Mouse (Mus musculus): ENCODE data around the gene Galnt2. TPM values are rescaled to one million over a fixed set of nuclear protein-coding genes. Genes with fewer than 3 reads are reported as not detected.

Gene Galnt2
- polyA plus RNA-seq, 1 experiment from 2014 or later, result 46.4 TPM

DNA sequence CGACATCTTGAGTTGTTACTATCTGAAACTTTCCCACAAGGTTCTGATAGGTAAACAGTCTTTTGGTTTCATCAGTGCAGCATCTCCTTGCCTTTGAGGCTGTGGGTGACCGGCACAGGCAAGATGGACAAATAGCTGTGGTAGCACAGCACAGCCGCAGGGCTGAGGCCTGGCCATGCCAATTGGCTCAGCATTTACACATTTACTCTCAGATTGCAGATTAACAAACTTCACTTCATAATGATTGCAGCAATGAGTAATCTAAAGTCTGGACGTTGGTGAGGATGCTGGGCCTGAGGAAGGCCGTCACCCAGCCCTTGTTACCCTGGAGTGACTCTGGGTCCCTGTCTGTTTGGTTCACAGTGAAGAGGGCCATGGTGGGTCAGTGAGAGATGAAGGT, 11.7 kb downstream of the Galnt2 start:
- H3K4me2 ChIP-seq (ENCODE audit: low read depth, low read length), result no peak overlapping the region
- ATAC-seq (ENCODE audit: low read depth), result no peak
- no peak overlapping the region for H3K9ac ChIP-seq (ENCODE audit: low read length)
- H3K27me3 ChIP-seq (ENCODE audit: control insufficient read depth, insufficient read depth, low read depth, low read length), result no peaks in the 10 kb centered on the region
- H3K4me1 ChIP-seq (replicated peaks; ENCODE audit: control insufficient read depth, insufficient read depth, low read length), result peaks cover 19% of the 10 kb centered on the region
- no peak overlapping the region for H3K4me3 ChIP-seq (ENCODE audit: low read length)
- 91% methylated on average over 5 of the region's 5 CpGs for whole genome bisulfite sequencing
- H3K9me3 ChIP-seq (ENCODE audit: control insufficient read depth, low read length), result peaks cover 6% of the 10 kb centered on the region; the same call in 1 of the 2 replicates
- H3K36me3 ChIP-seq (ENCODE audit: control insufficient read depth, insufficient read depth, low read length), result no peaks in the 10 kb centered on the region
- H3K27ac ChIP-seq (ENCODE audit: low read length), result no peak overlapping the region

DNA sequence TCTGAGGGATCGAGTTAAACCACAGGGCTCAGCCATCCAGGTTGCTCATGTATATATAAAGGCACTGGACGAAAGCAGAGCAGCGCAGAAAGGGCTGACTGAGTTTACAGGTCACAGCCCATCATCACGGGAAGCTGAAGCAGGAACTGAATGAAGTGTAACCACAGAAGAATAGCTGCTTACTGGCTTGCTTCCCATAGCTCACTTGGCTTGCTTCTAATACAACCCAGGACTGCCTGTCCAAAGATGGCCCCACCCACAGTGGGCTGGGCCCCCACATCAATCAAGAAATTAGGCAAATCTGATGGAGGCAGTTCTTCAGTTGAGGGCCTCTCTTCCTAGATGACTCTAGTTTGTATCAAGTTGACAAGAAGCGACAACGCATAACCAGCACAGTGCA, 16.4 kb downstream of the Galnt2 start:
- no peak overlapping the region for H3K4me3 ChIP-seq (ENCODE audit: low read length)
- peaks cover 6% of the 10 kb centered on the region; the same call in 1 of the 2 replicates for H3K9me3 ChIP-seq (ENCODE audit: control insufficient read depth, low read length)
- peaks cover 23% of the 10 kb centered on the region for H3K4me1 ChIP-seq (replicated peaks; ENCODE audit: control insufficient read depth, insufficient read depth, low read length)
- no peak overlapping the region for H3K4me2 ChIP-seq (ENCODE audit: low read depth, low read length)
- ATAC-seq (ENCODE audit: low read depth), result peak; percentile 35
- no peaks in the 10 kb centered on the region for H3K27me3 ChIP-seq (ENCODE audit: control insufficient read depth, insufficient read depth, low read depth, low read length)
- 69% methylated on average over 6 of the region's 6 CpGs for WGBS
- H3K36me3 ChIP-seq (ENCODE audit: control insufficient read depth, insufficient read depth, low read length), result no peaks in the 10 kb centered on the region
- no peak overlapping the region for H3K9ac ChIP-seq (ENCODE audit: low read length)
- no peak overlapping the region for H3K27ac ChIP-seq (ENCODE audit: low read length)

DNA sequence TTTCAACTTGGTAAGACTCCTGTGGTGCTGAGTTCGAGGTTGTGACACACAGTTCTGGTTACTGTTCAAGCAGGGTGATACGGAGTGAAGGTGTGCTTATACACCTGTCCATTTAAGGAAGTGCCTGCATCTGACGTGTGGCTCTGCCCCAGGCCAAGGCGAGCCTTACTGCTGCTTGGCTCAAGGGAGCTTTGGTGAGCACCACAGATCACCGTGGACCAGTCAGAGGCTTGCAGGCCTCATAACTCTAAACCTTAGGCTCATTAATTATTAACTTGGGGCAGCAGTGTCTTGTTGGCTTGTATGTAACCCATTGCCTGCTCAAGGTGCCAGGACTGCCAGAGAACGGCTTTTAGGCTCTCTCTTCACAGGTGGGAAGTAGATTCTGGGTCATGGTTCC, 17.5 kb downstream of the Galnt2 start:
- H3K4me1 ChIP-seq (replicated peaks; ENCODE audit: control insufficient read depth, insufficient read depth, low read length), result peaks cover 34% of the 10 kb centered on the region
- H3K9me3 ChIP-seq (ENCODE audit: control insufficient read depth, low read length), result peaks cover 6% of the 10 kb centered on the region; the same call in 1 of the 2 replicates
- no peaks in the 10 kb centered on the region for H3K36me3 ChIP-seq (ENCODE audit: control insufficient read depth, insufficient read depth, low read length)
- no peak overlapping the region for H3K4me2 ChIP-seq (ENCODE audit: low read depth, low read length)
- no peak for ATAC-seq (ENCODE audit: low read depth)
- H3K9ac ChIP-seq (ENCODE audit: low read length), result no peak overlapping the region
- H3K4me3 ChIP-seq (ENCODE audit: low read length), result no peak overlapping the region
- no peaks in the 10 kb centered on the region for H3K27me3 ChIP-seq (ENCODE audit: control insufficient read depth, insufficient read depth, low read depth, low read length)
- H3K27ac ChIP-seq (ENCODE audit: low read length), result no peak overlapping the region
- WGBS, result 84% methylated on average over 6 of the region's 6 CpGs

DNA sequence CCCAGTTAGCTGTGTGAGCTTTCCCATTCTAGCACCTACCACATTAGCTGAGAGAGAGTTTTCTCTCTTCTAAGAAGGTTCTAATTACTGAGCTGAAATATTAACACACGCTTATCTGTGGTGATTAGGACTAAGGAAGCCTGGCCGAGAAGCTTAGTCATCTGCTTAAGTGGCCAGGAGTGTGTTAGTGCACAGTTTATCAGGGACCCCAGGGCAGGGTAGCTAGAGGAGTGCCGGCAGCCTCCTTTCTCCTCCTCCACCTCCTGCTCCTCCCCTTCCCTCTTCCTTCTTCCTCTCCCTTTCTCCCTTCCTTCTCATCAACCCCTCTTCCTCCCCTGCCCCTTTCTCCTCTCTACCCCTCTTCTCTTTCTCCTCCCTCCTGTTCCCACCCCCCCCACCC, 19.1 kb downstream of the Galnt2 start:
- H3K27ac ChIP-seq (ENCODE audit: low read length), result peak overlapping the region; percentile 28; the same call in 1 of the 2 replicates
- H3K4me3 ChIP-seq (ENCODE audit: low read length), result no peak overlapping the region
- peak; percentile 20; the same call in 1 of the 2 replicates for ATAC-seq (ENCODE audit: low read depth)
- WGBS, result 13% methylated on average over 3 of the region's 3 CpGs
- no peaks in the 10 kb centered on the region for H3K9me3 ChIP-seq (ENCODE audit: control insufficient read depth, low read length)
- H3K36me3 ChIP-seq (ENCODE audit: control insufficient read depth, insufficient read depth, low read length), result no peaks in the 10 kb centered on the region
- peaks cover 36% of the 10 kb centered on the region for H3K4me1 ChIP-seq (replicated peaks; ENCODE audit: control insufficient read depth, insufficient read depth, low read length)
- H3K27me3 ChIP-seq (ENCODE audit: control insufficient read depth, insufficient read depth, low read depth, low read length), result no peaks in the 10 kb centered on the region
- peak overlapping the region; percentile 19; the same call in 1 of the 2 replicates for H3K9ac ChIP-seq (ENCODE audit: low read length)
- no peak overlapping the region for H3K4me2 ChIP-seq (ENCODE audit: low read depth, low read length)

DNA sequence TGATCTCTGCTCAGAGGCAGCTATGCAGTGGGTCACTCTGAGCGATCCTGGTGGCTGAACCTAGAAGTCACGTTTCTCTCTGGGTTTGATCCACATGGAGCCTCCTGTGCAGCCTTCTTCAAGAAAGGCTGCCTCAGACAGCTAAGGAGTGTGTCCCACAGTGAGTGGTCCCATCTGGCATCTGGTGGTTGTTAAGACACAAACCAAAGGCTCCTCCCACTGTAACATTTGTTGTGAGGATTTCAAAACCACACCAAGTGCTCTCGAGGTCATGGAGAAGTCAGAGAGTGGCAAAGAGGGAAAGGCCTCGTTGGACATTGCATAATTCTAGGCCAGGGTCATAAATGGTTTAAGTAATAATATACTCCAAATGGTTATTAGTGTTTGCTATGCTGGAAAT, 19.6 kb downstream of the Galnt2 start:
- H3K4me3 ChIP-seq (ENCODE audit: low read length), result no peak overlapping the region
- H3K27me3 ChIP-seq (ENCODE audit: control insufficient read depth, insufficient read depth, low read depth, low read length), result no peaks in the 10 kb centered on the region
- ATAC-seq (ENCODE audit: low read depth), result peak; percentile 90
- no peak overlapping the region for H3K4me2 ChIP-seq (ENCODE audit: low read depth, low read length)
- peaks cover 36% of the 10 kb centered on the region for H3K4me1 ChIP-seq (replicated peaks; ENCODE audit: control insufficient read depth, insufficient read depth, low read length)
- no peak overlapping the region for H3K9ac ChIP-seq (ENCODE audit: low read length)
- H3K36me3 ChIP-seq (ENCODE audit: control insufficient read depth, insufficient read depth, low read length), result no peaks in the 10 kb centered on the region
- 18% methylated on average over 4 of the region's 4 CpGs for WGBS
- H3K27ac ChIP-seq (ENCODE audit: low read length), result peak overlapping the region; percentile 28; the same call in 1 of the 2 replicates
- H3K9me3 ChIP-seq (ENCODE audit: control insufficient read depth, low read length), result no peaks in the 10 kb centered on the region

DNA sequence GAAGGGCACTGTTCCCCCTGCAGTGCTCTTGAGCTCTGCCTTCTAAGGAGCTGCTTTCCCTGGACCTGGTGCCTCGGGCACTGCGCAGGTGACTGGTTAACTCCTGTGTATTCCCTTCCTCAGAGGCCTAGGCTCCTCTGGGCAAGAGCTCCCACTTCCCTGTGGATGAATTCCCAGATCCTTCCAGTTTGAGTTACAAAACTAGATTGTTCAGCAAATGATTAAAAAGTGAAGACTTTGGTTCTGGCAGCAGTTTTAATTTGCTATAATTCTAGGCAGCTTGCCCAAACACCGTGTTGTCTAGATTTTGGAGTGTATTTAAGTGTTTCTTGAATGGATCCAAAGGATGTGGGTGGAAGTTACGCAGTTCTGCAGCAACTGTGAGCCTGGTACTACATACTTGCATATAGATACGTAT, 21.4 kb downstream of the Galnt2 start:
- peak; percentile 27; the same call in 1 of the 2 replicates for ATAC-seq (ENCODE audit: low read depth)
- no peaks in the 10 kb centered on the region for H3K9me3 ChIP-seq (ENCODE audit: control insufficient read depth, low read length)
- no peak overlapping the region for H3K4me2 ChIP-seq (ENCODE audit: low read depth, low read length)
- no peaks in the 10 kb centered on the region for H3K27me3 ChIP-seq (ENCODE audit: control insufficient read depth, insufficient read depth, low read depth, low read length)
- H3K36me3 ChIP-seq (ENCODE audit: control insufficient read depth, insufficient read depth, low read length), result no peaks in the 10 kb centered on the region
- H3K4me3 ChIP-seq (ENCODE audit: low read length), result no peak overlapping the region
- WGBS, result 51% methylated on average over 5 of the region's 5 CpGs
- peak overlapping the region; percentile 87 for H3K27ac ChIP-seq (ENCODE audit: low read length)
- H3K4me1 ChIP-seq (replicated peaks; ENCODE audit: control insufficient read depth, insufficient read depth, low read length), result peaks cover 54% of the 10 kb centered on the region
- H3K9ac ChIP-seq (ENCODE audit: low read length), result no peak overlapping the region

DNA sequence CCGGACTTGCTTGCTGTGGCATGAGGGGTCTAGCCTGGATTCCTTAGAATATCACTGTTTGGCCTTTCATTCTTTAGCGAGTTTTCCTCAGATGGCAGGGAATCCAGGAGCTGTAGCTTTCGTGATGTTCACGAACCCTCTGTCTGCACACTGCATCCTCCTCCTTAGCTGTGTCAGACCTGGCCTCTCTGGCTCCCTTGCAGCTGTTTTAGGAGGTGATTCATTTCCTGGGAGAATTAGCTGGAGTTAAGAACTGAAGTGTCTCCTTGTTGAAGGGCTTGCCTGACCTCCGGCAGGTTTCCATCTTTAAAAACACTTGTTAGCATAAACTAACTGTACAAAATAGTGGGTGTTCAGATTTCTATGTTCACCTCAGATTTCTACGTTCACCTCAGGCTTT, 22.7 kb downstream of the Galnt2 start:
- Histone ChIP-seq H3K9me3 (ENCODE audit: control insufficient read depth, low read length) (no peaks in the 10 kb centered on the region), H3K36me3 (ENCODE audit: control insufficient read depth, insufficient read depth, low read length) (no peaks in the 10 kb centered on the region), H3K4me3 (ENCODE audit: low read length) (no peak overlapping the region), H3K27me3 (ENCODE audit: control insufficient read depth, insufficient read depth, low read depth, low read length) (no peaks in the 10 kb centered on the region), H3K27ac (ENCODE audit: low read length) (no peak overlapping the region), H3K4me2 (ENCODE audit: low read depth, low read length) (no peak overlapping the region), H3K9ac (ENCODE audit: low read length) (no peak overlapping the region), H3K4me1 (replicated peaks; ENCODE audit: control insufficient read depth, insufficient read depth, low read length) (peaks cover 60% of the 10 kb centered on the region)
- WGBS, result 82% methylated on average over 6 of the region's 6 CpGs
- no peak for ATAC-seq (ENCODE audit: low read depth)

DNA sequence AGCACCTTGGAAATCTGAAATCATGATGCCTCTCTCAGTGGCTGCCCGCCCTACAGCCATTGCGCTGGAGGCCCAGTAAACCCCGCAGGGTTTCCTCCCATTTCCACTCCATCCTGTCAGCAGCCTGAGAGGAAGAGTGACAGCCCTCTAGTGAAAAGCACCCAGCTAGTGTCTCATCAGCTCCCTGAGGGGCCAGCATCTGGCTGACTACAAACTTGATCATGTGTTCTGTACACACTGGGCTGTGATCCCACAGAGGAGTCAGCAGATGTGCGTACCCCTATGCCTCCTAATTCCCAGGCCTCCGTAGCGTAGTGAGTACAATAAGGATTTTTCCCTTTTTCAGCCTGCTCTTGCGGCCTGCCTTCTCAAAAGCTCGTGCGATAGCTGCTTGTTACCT, 25.6 kb downstream of the Galnt2 start:
- Histone ChIP-seq H3K4me3 (ENCODE audit: low read length) (no peak overlapping the region), H3K27me3 (ENCODE audit: control insufficient read depth, insufficient read depth, low read depth, low read length) (no peaks in the 10 kb centered on the region), H3K36me3 (ENCODE audit: control insufficient read depth, insufficient read depth, low read length) (no peaks in the 10 kb centered on the region), H3K9ac (ENCODE audit: low read length) (no peak overlapping the region), H3K27ac (ENCODE audit: low read length) (peak overlapping the region; percentile 19), H3K4me1 (replicated peaks; ENCODE audit: control insufficient read depth, insufficient read depth, low read length) (peaks cover 51% of the 10 kb centered on the region), H3K4me2 (ENCODE audit: low read depth, low read length) (no peak overlapping the region), H3K9me3 (ENCODE audit: control insufficient read depth, low read length) (no peaks in the 10 kb centered on the region)
- WGBS, result 67% methylated on average over 9 of the region's 9 CpGs
- ATAC-seq (ENCODE audit: low read depth), result peak; percentile 73

DNA sequence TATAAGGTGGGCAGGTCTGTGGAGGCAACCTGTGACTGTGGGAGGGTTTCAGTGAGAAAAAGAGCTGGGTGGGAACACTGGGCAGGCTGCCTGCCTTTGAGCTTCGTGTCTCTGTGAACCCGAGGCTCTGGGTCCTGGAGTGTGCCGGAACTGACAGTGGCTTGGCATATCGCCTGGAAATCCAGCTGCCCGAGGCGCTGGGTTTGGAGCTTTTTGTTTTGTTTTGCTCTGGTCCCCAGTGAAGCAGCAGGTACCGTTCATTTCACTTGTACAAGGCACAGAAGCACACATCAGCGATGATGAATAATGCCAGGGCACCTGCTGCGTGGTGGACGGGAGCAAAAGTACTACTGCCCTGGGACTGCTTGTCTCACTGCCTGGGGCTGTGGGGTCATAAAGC, 26.2 kb downstream of the Galnt2 start:
- H3K4me1 ChIP-seq (replicated peaks; ENCODE audit: control insufficient read depth, insufficient read depth, low read length), result peaks cover 46% of the 10 kb centered on the region
- peak overlapping the region; percentile 19 for H3K27ac ChIP-seq (ENCODE audit: low read length)
- H3K36me3 ChIP-seq (ENCODE audit: control insufficient read depth, insufficient read depth, low read length), result no peaks in the 10 kb centered on the region
- no peak overlapping the region for H3K9ac ChIP-seq (ENCODE audit: low read length)
- no peak overlapping the region for H3K4me3 ChIP-seq (ENCODE audit: low read length)
- H3K4me2 ChIP-seq (ENCODE audit: low read depth, low read length), result no peak overlapping the region
- no peaks in the 10 kb centered on the region for H3K27me3 ChIP-seq (ENCODE audit: control insufficient read depth, insufficient read depth, low read depth, low read length)
- ATAC-seq (ENCODE audit: low read depth), result peak; percentile 79
- WGBS, result 39% methylated on average over 10 of the region's 10 CpGs
- no peaks in the 10 kb centered on the region for H3K9me3 ChIP-seq (ENCODE audit: control insufficient read depth, low read length)

DNA sequence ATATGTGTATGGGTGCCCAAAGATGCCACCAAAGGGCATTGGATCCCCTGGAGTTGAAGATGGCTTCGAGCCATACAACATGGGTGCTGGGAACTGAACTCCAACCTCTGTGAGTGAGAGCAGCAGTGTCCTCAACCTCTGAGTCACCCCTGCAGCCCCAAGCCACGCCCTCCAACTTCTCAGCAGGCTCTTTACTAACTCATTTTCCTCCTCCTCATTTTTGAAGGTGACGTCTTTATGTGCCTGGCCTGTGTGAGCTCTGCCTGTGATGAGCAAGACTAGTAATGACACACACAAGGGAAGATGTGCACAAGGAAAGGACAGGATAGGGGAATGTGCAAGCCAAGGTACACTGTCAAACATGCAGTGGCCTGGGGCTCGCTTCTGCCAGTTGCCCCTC, 28.0 kb downstream of the Galnt2 start:
- Histone ChIP-seq H3K4me3 (ENCODE audit: low read length) (no peak overlapping the region), H3K4me1 (replicated peaks; ENCODE audit: control insufficient read depth, insufficient read depth, low read length) (peaks cover 40% of the 10 kb centered on the region), H3K9me3 (ENCODE audit: control insufficient read depth, low read length) (no peaks in the 10 kb centered on the region), H3K9ac (ENCODE audit: low read length) (no peak overlapping the region), H3K27me3 (ENCODE audit: control insufficient read depth, insufficient read depth, low read depth, low read length) (no peaks in the 10 kb centered on the region), H3K4me2 (ENCODE audit: low read depth, low read length) (no peak overlapping the region), H3K36me3 (ENCODE audit: control insufficient read depth, insufficient read depth, low read length) (no peaks in the 10 kb centered on the region), H3K27ac (ENCODE audit: low read length) (no peak overlapping the region)
- ATAC-seq (ENCODE audit: low read depth), result no peak
- 76% methylated on average over 4 of the region's 4 CpGs for WGBS

Measured in lung, embryonic 16.5 days (tissue).